Mouse (Mus musculus) MEL (cell line): ENCODE measurements around the gene Cemip. TPM values are rescaled to one million over a fixed set of nuclear protein-coding genes. Genes with fewer than 3 reads are reported as not detected.
A peak's percentile ranks its signal among the peaks of the same experiment; 100 is the strongest.

Experiments
- DNase-seq: peaks from one replicate; pipeline ENCODE4 v3.0.0; 2011; ENCODE audit warnings: low read depth, low spot score
- H3K27ac ChIP-seq: 2 replicates; pipeline ENCODE4 v1.5.1; 2012; ENCODE audit warnings: low read depth, mild to moderate bottlenecking, control low read depth, low read length, moderate library complexity; ENCODE audit not compliant: control insufficient read depth
- H3K27me3 ChIP-seq, 2 experiments: fragments of 150-350 bp in 1 of 2; sonication (generic) in 1 of 2; 2 replicates each; pipeline ENCODE4 v1.6.1; 2012; ENCODE audit warnings: low read length in 2 of 2, mild to moderate bottlenecking in 2 of 2, improper control_type of control experiment in 1 of 2, moderate library complexity in 1 of 2; ENCODE audit not compliant: insufficient read depth in 2 of 2, control insufficient read depth in 1 of 2
- H3K36me3 ChIP-seq, 2 experiments: 2 replicates each; pipeline ENCODE4 v1.6.1; 2012 to 2014; ENCODE audit warnings: low read length in 2 of 2, improper control_type of control experiment in 1 of 2, inconsistent platforms in 1 of 2, mild to moderate bottlenecking in 1 of 2; ENCODE audit not compliant: insufficient read depth in 2 of 2, control insufficient read depth in 1 of 2
- H3K4me1 ChIP-seq, 2 experiments: fragments of 150-350 bp in 1 of 2; sonication (generic) in 1 of 2; 2 replicates each; pipeline ENCODE4 v1.6.1; 2012; ENCODE audit warnings: low read length in 2 of 2, improper control_type of control experiment in 1 of 2, mild to moderate bottlenecking in 1 of 2; ENCODE audit not compliant: insufficient read depth in 2 of 2, control insufficient read depth in 1 of 2
- H3K4me3 ChIP-seq, 2 experiments: fragments of 150-350 bp in 1 of 2; sonication (generic) in 1 of 2; 2 replicates each; pipeline ENCODE4 v1.5.1; 2012; ENCODE audit warnings: low read depth in 2 of 2, low read length in 2 of 2, mild to moderate bottlenecking in 2 of 2, moderate library complexity in 2 of 2, control low read depth in 1 of 2, improper control_type of control experiment in 1 of 2; ENCODE audit not compliant: control insufficient read depth in 1 of 2, insufficient read depth in 1 of 2
- H3K79me2 ChIP-seq: 2 replicates; pipeline ENCODE4 v1.6.1; 2012; ENCODE audit warnings: mild to moderate bottlenecking, low read length, moderate library complexity; ENCODE audit not compliant: control insufficient read depth, poor library complexity, insufficient read depth
- H3K9ac ChIP-seq: 2 replicates; pipeline ENCODE4 v1.6.1; 2012; ENCODE audit warnings: low read depth, mild to moderate bottlenecking, control low read depth, low read length, moderate library complexity; ENCODE audit not compliant: control insufficient read depth, poor library complexity, severe bottlenecking
- H3K9me3 ChIP-seq: fragments of 150-350 bp; sonication (generic); replicated peaks from 2 replicates; pipeline ENCODE4 v1.6.1; 2012; ENCODE audit warnings: mild to moderate bottlenecking, low read length, improper control_type of control experiment, moderate library complexity; ENCODE audit not compliant: insufficient read depth
- BHLHE40 ChIP-seq: IDR thresholded peaks from 2 replicates; pipeline ENCODE4 v1.6.1; 2012; ENCODE audit warnings: low read depth, mild to moderate bottlenecking, inconsistent platforms, low read length, improper control_type of control experiment, borderline replicate concordance
- CHD1 ChIP-seq: IDR thresholded peaks from 2 replicates; pipeline ENCODE4 v1.6.1; 2012; ENCODE audit warnings: low read depth, mild to moderate bottlenecking, inconsistent platforms, low read length, improper control_type of control experiment
- CHD2 ChIP-seq: IDR thresholded peaks from 2 replicates; pipeline ENCODE4 v1.6.1; 2011; ENCODE audit warnings: low read length, improper control_type of control experiment
- CTCF ChIP-seq, 3 experiments: IDR thresholded peaks in 2 of 3; conservative IDR thresholded peaks in 1 of 3; 2 replicates each; pipeline ENCODE4 v1.5.1; 2011 to 2012; ENCODE audit warnings: low read length in 3 of 3, low read depth in 2 of 3, mild to moderate bottlenecking in 2 of 3, improper control_type of control experiment in 1 of 3, inconsistent platforms in 1 of 3, mixed read lengths in 1 of 3, moderate library complexity in 1 of 3; ENCODE audit not compliant: control insufficient read depth in 1 of 3, insufficient read depth in 1 of 3, poor library complexity in 1 of 3, severe bottlenecking in 1 of 3
- ETS1 ChIP-seq: IDR thresholded peaks from 2 replicates; pipeline ENCODE4 v1.6.1; 2012; ENCODE audit warnings: low read depth, mild to moderate bottlenecking, inconsistent platforms, low read length, improper control_type of control experiment, moderate library complexity
- HCFC1 ChIP-seq: IDR thresholded peaks from 2 replicates; pipeline ENCODE4 v1.6.1; 2012; ENCODE audit warnings: low read depth, mild to moderate bottlenecking, inconsistent platforms, low read length, improper control_type of control experiment, moderate library complexity
- JUND ChIP-seq: IDR thresholded peaks from 2 replicates; pipeline ENCODE4 v1.6.1; 2011; ENCODE audit warnings: low read depth, mild to moderate bottlenecking, improper control_type of control experiment, low read length
- KAT2A ChIP-seq: conservative IDR thresholded peaks from 2 replicates; pipeline ENCODE4 v1.6.1; 2012; ENCODE audit warnings: low read depth, low read length, improper control_type of control experiment, inconsistent platforms
- MAFK ChIP-seq: IDR thresholded peaks from 2 replicates; pipeline ENCODE4 v1.6.1; 2011; ENCODE audit warnings: low read depth, mild to moderate bottlenecking, low read length, improper control_type of control experiment, borderline replicate concordance
- MAX ChIP-seq: IDR thresholded peaks from 2 replicates; pipeline ENCODE4 v1.6.1; 2011; ENCODE audit warnings: low read length, improper control_type of control experiment
- MAZ ChIP-seq: IDR thresholded peaks from 2 replicates; pipeline ENCODE4 v1.6.1; 2012; ENCODE audit warnings: low read depth, mild to moderate bottlenecking, inconsistent platforms, low read length, improper control_type of control experiment
- MEF2A ChIP-seq: IDR thresholded peaks from 2 replicates; pipeline ENCODE4 v1.6.1; 2014; ENCODE audit warnings: low read depth, mild to moderate bottlenecking, inconsistent platforms, low read length, improper control_type of control experiment; ENCODE audit not compliant: poor library complexity, insufficient replicate concordance, severe bottlenecking; ENCODE audit errors: extremely low read depth
- MXI1 ChIP-seq: IDR thresholded peaks from 2 replicates; pipeline ENCODE4 v1.6.1; 2011; ENCODE audit warnings: mild to moderate bottlenecking, low read depth, low read length, improper control_type of control experiment
- MYC ChIP-seq: IDR thresholded peaks from 2 replicates; pipeline ENCODE4 v1.6.1; 2011; ENCODE audit warnings: low read depth, mild to moderate bottlenecking, low read length, improper control_type of control experiment, moderate library complexity
- NELFE ChIP-seq: IDR thresholded peaks from 2 replicates; pipeline ENCODE4 v1.6.1; 2011; ENCODE audit warnings: low read depth, low read length, improper control_type of control experiment
- POLR2A ChIP-seq, 2 experiments: IDR thresholded peaks; 2 replicates each; pipeline ENCODE4 v1.6.1; 2011 to 2012; ENCODE audit warnings: low read length in 2 of 2, mild to moderate bottlenecking in 2 of 2, control low read depth in 1 of 2, improper control_type of control experiment in 1 of 2, low read depth in 1 of 2, moderate library complexity in 1 of 2; ENCODE audit not compliant: control insufficient read depth in 1 of 2, insufficient read depth in 1 of 2, poor library complexity in 1 of 2
- POLR2AphosphoS2 ChIP-seq: IDR thresholded peaks from 2 replicates; pipeline ENCODE4 v1.6.1; 2011; ENCODE audit warnings: low read length, improper control_type of control experiment
- RAD21 ChIP-seq: IDR thresholded peaks from 2 replicates; pipeline ENCODE4 v1.6.1; 2011; ENCODE audit warnings: mild to moderate bottlenecking, low read depth, low read length, improper control_type of control experiment
- RCOR1 ChIP-seq: IDR thresholded peaks from 2 replicates; pipeline ENCODE4 v1.6.1; 2012; ENCODE audit warnings: low read depth, mild to moderate bottlenecking, inconsistent platforms, low read length, improper control_type of control experiment
- SIN3A ChIP-seq: IDR thresholded peaks from 2 replicates; pipeline ENCODE4 v1.6.1; 2012; ENCODE audit warnings: low read length, improper control_type of control experiment, inconsistent platforms
- SMC3 ChIP-seq: IDR thresholded peaks from 2 replicates; pipeline ENCODE4 v1.6.1; 2011; ENCODE audit warnings: low read depth, low read length, improper control_type of control experiment
- TAL1 ChIP-seq: IDR thresholded peaks from 2 replicates; pipeline ENCODE4 v1.6.1; 2012; ENCODE audit warnings: mild to moderate bottlenecking, inconsistent platforms, low read length, moderate library complexity, mixed read lengths
- TBP ChIP-seq: IDR thresholded peaks from 2 replicates; pipeline ENCODE4 v1.8.0; 2011; ENCODE audit warnings: low read depth, low read length, improper control_type of control experiment
- TCF12 ChIP-seq: IDR thresholded peaks from 2 replicates; pipeline ENCODE4 v1.6.1; 2014; ENCODE audit warnings: low read depth, mild to moderate bottlenecking, inconsistent platforms, low read length, improper control_type of control experiment, moderate library complexity
- UBTF ChIP-seq: IDR thresholded peaks from 2 replicates; pipeline ENCODE4 v1.6.1; 2012; ENCODE audit warnings: low read depth, mild to moderate bottlenecking, inconsistent platforms, low read length, improper control_type of control experiment, moderate library complexity, borderline replicate concordance; ENCODE audit not compliant: insufficient read depth
- USF2 ChIP-seq, 2 experiments: IDR thresholded peaks; 2 replicates each; pipeline ENCODE4 v1.6.1; 2011 to 2012; ENCODE audit warnings: improper control_type of control experiment in 2 of 2, low read length in 2 of 2, borderline replicate concordance in 1 of 2, inconsistent platforms in 1 of 2, low read depth in 1 of 2, mild to moderate bottlenecking in 1 of 2; ENCODE audit not compliant: insufficient read depth in 1 of 2
- ZC3H11A ChIP-seq: IDR thresholded peaks from 2 replicates; pipeline ENCODE4 v1.6.1; 2012; ENCODE audit warnings: low read depth, mild to moderate bottlenecking, inconsistent platforms, low read length, improper control_type of control experiment
- ZMIZ1 ChIP-seq: IDR thresholded peaks from 2 replicates; pipeline ENCODE4 v1.6.1; 2012; ENCODE audit warnings: low read depth, mild to moderate bottlenecking, inconsistent platforms, low read length, improper control_type of control experiment, moderate library complexity
- ZNF384 ChIP-seq: IDR thresholded peaks from 2 replicates; pipeline ENCODE4 v1.6.1; 2012; ENCODE audit warnings: low read depth, mild to moderate bottlenecking, inconsistent platforms, low read length, improper control_type of control experiment
- polyA plus RNA-seq, 2 experiments: library from polyadenylated mRNA; stranded (reverse) in 1 of 2; unstranded in 1 of 2; fragments of >175 nt in 1 of 2; fragments of >200 nt in 1 of 2; gene quantifications; 2 replicates each; pipeline versions ENCODE4 v1.2.1 to v1.2.4; 2012; ENCODE audit warnings: low replicate concordance in 2 of 2, low read depth in 1 of 2; ENCODE audit not compliant: insufficient read length in 2 of 2, insufficient read depth in 1 of 2, missing spikeins in 1 of 2
- total RNA-seq: library from RNA; depleted of rRNA; stranded (reverse); fragments of 300-350 nt; gene quantifications from 2 replicates; pipeline ENCODE4 v1.2.3, GENCODE M21; 2012

Gene Cemip
- total and polyA plus RNA-seq, 3 experiments = not detected

GRCm38 (mm10) chr7:83886366-83887129, 199.8 kb downstream of the Cemip start:
- no peaks in the 10 kb centered on the region for H3K27me3 ChIP-seq
- peaks cover 12 to 24% of the 10 kb centered on the region in 2 experiments for H3K4me1 ChIP-seq
- no peak overlapping the region for H3K9ac ChIP-seq
- peaks cover 26% of the 10 kb centered on the region for H3K79me2 ChIP-seq
- no peak overlapping the region for H3K4me3 ChIP-seq
- peak; percentile 64 for DNase-seq
- peaks cover 0 to 22% of the 10 kb centered on the region in 2 experiments; a peak in 2 of 4 replicates for H3K36me3 ChIP-seq
- TF ChIP-seq RCOR1 (no peak), SMC3 (peak; percentile 42), MAZ (no peak), SIN3A (no peak), MYC (no peak), BHLHE40 (no peak), ZC3H11A (peak; percentile 25; the same call in 1 of the 2 replicates), POLR2A (IDR thresholded peaks at IDR 0.05; ENCODE audit: control insufficient read depth in 1 of 2, insufficient read depth in 1 of 2, low read depth in 1 of 2, low read length in 2 of 2, poor library complexity in 1 of 2) (no peak), CHD2 (no peak), MEF2A (no peak), HCFC1 (0 out of 2 replicates have a peak, but pooled peaks have one; percentile 18), RAD21 (peak; percentile 66), NELFE (no peak), ETS1 (no peak), CTCF (IDR thresholded peaks at IDR 0.05 in 2 of 3, conservative IDR thresholded peaks at IDR 0.05 in 1 of 3; ENCODE audit: control insufficient read depth in 1 of 3, insufficient read depth in 1 of 3, low read depth in 2 of 3, low read length in 3 of 3, poor library complexity in 1 of 3, severe bottlenecking in 1 of 3) (peak; percentile 51 to 67 (median 53)), MAFK (no peak), MXI1 (no peak), UBTF (no peak), ZMIZ1 (no peak)
- no peaks in the 10 kb centered on the region for H3K9me3 ChIP-seq
- peak overlapping the region; percentile 98 for H3K27ac ChIP-seq

- H3K4me3 ChIP-seq = peak overlapping the region in 1 of 2 experiments; percentile 93; a peak in 2 of 4 replicates
- H3K27ac ChIP-seq = peak overlapping the region; percentile 98
- peak overlapping the region; percentile 60 for H3K9ac ChIP-seq
- no peaks in the 10 kb centered on the region for H3K9me3 ChIP-seq
- DNase-seq = peak; percentile 82
- H3K4me1 ChIP-seq = peaks cover 8 to 24% of the 10 kb centered on the region in 2 experiments
- no peaks in the 10 kb centered on the region for H3K27me3 ChIP-seq
- peaks cover 0 to 27% of the 10 kb centered on the region in 2 experiments; a peak in 2 of 4 replicates for H3K36me3 ChIP-seq
- peaks cover 26% of the 10 kb centered on the region for H3K79me2 ChIP-seq
- peak; percentile 73; the same call in 1 of the 2 replicates for TF ChIP-seq CHD1
- TF ChIP-seq USF2 (IDR thresholded peaks at IDR 0.05; ENCODE audit: borderline replicate concordance in 1 of 2, insufficient read depth in 1 of 2, low read depth in 1 of 2, low read length in 2 of 2) = no peak
- peak; percentile 91 for TF ChIP-seq MXI1
- 0 out of 2 replicates have a peak, but pooled peaks have one; percentile 23 for TF ChIP-seq ZMIZ1
- 0 out of 4 replicates have a peak, but pooled peaks of 1 of the 2 experiments have one; percentile 27 for TF ChIP-seq POLR2A (IDR thresholded peaks at IDR 0.05; ENCODE audit: control insufficient read depth in 1 of 2, insufficient read depth in 1 of 2, low read depth in 1 of 2, low read length in 2 of 2, poor library complexity in 1 of 2)
- TF ChIP-seq NELFE = peak; percentile 47
- TF ChIP-seq ZNF384 = 0 out of 2 replicates have a peak, but pooled peaks have one; percentile 8
- peak; percentile 78 for TF ChIP-seq TAL1
- peak; percentile 68 for TF ChIP-seq TCF12
- TF ChIP-seq MAX = peak; percentile 87
- 0 out of 2 replicates have a peak, but pooled peaks have one; percentile 47 for TF ChIP-seq TBP
- TF ChIP-seq JUND = no peak
- peak; percentile 92 for TF ChIP-seq MYC
- no peak for TF ChIP-seq UBTF
- TF ChIP-seq POLR2AphosphoS2 = no peak
- TF ChIP-seq KAT2A = peak; percentile 35; the same call in 1 of the 2 replicates
Measured at GRCm38 (mm10) chr7:83885835-83886234, 200.5 kb downstream of the Cemip start.
